Mouse (Mus musculus) left cerebral cortex, postnatal 4 days (tissue): ENCODE data around the gene Vmn1r82. TPM values are rescaled to one million over a fixed set of nuclear protein-coding genes. Genes with fewer than 3 reads are reported as not detected.

Experiments used
- DNase-seq: peaks from one replicate; pipeline ENCODE4 v3.0.0-alpha.2; 2022
- intact Hi-C: fragments of 180-260 bp; cut with DNase I; formaldehyde crosslinking; loops from one replicate; pipeline ENCODE4 v1.15.1; 2025
- total RNA-seq, 2 experiments: library from RNA; stranded (reverse); gene quantifications; 2 replicates each; pipeline ENCODE4 v1.2.3; 2021

Gene Vmn1r82
- not detected for total RNA-seq

DNA sequence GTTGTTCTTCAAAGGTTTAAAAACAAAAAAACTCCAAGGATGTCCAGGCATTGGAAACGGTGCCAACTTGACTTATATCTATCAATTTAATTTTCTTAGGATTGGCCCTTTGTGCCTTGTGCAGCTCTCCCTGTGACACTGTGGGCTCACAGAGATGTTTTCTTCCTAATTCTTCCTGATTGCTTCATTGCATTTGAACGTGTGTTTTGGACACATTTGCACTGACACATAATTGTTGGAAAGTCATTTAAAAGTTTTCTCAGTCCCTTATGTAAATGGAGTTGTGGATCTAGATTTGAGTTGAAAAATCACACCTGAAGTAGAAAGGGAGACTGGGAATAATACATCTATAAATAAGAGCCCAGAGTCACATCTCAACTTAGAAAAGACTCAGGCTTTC lies at the start of gene Vmn1r82:
Gene Vmn1r82, plus strand, starts transcription at position 301 of the 400 bp plus-strand sequence.
- DNase-seq, result no peak
- intact Hi-C loops, result no loop called here

GRCm38 (mm10) chr7:12268169-12268568 lies 32.1 kb upstream of the Vmn1r82 start, which contains the start of gene Vmn1r81:
Gene Vmn1r81, minus strand, starts transcription at chr7:12268269.
- no peak for DNase-seq
- intact Hi-C loops, result no loop called here

DNA sequence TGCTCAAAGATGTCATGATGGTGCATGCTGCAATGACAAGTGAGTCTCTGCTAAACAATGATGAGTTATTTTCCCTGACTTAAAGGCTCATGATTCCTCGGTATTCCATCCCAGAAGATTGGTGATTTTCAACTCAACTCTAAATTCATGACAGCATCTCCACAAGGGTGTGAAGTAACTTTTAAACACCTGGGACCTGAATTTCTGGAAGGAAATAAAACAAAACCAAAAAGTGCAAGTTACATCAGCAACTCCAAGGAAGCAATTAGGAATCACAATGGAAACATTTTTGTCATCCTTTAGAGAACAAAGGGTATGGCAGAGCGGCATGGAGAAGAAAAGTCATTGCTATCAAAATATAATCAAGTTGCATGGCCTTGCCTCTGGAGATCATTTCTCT lies 29.2 kb downstream of the Vmn1r82 start, which contains the start of gene Vmn1r83:
Gene Vmn1r83, minus strand, starts transcription at position 101 of the 400 bp plus-strand sequence.
- no peak for DNase-seq
- intact Hi-C loops, result no loop called here

Other genes starting within 250 kb of the Vmn1r82 start
- gene Vmn1r78, start 150.2 kb upstream of the Vmn1r82 start, total RNA-seq, result not detected
- gene Vmn1r79, start 129.2 kb upstream of the Vmn1r82 start, total RNA-seq, result not detected
- gene Vmn1r80, start 111.1 kb upstream of the Vmn1r82 start, total RNA-seq, result not detected
- under 1 TPM in 1 of 2 experiments, not detected in 1; 0.02 TPM for gene Vmn1r81, start 32.2 kb upstream of the Vmn1r82 start, total RNA-seq
- gene Vmn1r83, start 29.1 kb downstream of the Vmn1r82 start, total RNA-seq, result not detected
- not detected for gene Vmn1r84, start 68.8 kb downstream of the Vmn1r82 start, total RNA-seq
- gene Zfp551, start 122.3 kb downstream of the Vmn1r82 start, total RNA-seq, result 10 to 100 TPM; 10.2 to 11.9 TPM
- 10 to 100 TPM; 22.3 to 25.9 TPM for gene Zfp606, start 177.9 kb downstream of the Vmn1r82 start, total RNA-seq
- not detected for gene 2900092C05Rik, start 212.1 kb downstream of the Vmn1r82 start, total RNA-seq